Mouse (Mus musculus) testis, adult 2 months (tissue): Measurements from ENCODE around the gene Serpina3b.

Experiments used
- CTCF ChIP-seq: fragments of 200-500 bp; IDR thresholded peaks from 2 replicates; pipeline ENCODE4 v1.5.1; 2012; ENCODE audit warnings: low read depth, mild to moderate bottlenecking, inconsistent platforms, low read length, moderate library complexity; ENCODE audit not compliant: control insufficient read depth, insufficient read depth, insufficient replicate concordance
- POLR2A ChIP-seq: fragments of 200-500 bp; IDR thresholded peaks from 2 replicates; pipeline ENCODE4 v1.6.1; 2012; ENCODE audit warnings: low read depth, mild to moderate bottlenecking, inconsistent platforms, low read length, moderate library complexity; ENCODE audit not compliant: control insufficient read depth

DNA sequence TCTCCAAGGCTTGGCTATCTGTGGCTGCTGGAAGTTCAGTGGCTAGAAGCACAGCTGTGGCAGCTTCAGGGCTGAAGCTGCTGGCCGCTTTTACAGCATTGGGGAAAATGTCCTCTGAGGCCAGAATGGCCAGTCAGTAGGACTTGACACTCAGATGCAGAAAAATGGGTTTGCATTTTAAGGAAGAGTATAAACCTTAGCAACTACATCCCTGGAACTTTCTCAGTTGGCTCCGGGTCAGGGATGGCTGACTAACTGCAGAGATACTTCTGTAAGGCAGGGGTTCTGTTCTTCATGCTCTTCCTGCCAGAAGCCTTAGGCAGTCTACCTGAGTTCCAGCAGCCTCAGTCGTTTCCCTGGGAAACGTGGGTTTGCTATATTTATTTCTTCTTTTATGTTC is 57.2 kb downstream of the Serpina3b start:
- TF ChIP-seq POLR2A (no peak), CTCF (no peak)
